Mouse (Mus musculus) heart, embryonic 13.5 days (tissue): ENCODE measurements around the gene Spaca6. TPM values are rescaled to one million over a fixed set of nuclear protein-coding genes. Genes with fewer than 3 reads are reported as not detected.

Experiments
- ATAC-seq: fragments of 200-750 bp; cut with Nextera tagmentation; 2 replicates; pipeline ENCODE4 v1.8.0; 2017; ENCODE audit warnings: moderate TSS enrichment; ENCODE audit not compliant: insufficient number of reproducible peaks, low FRiP score, low TSS enrichment; ENCODE audit errors: extremely low read depth
- H3K27ac ChIP-seq: fragments of 300-500 bp; sonication (generic); replicated peaks from 2 replicates; pipeline ENCODE4 v1.5.1; 2015; ENCODE audit warnings: moderate library complexity, mild to moderate bottlenecking, inconsistent platforms
- H3K27me3 ChIP-seq: fragments of 300-500 bp; sonication (generic); replicated peaks from 2 replicates; pipeline ENCODE4 v1.6.1; 2015; ENCODE audit warnings: mild to moderate bottlenecking, inconsistent platforms
- H3K36me3 ChIP-seq: fragments of 300-500 bp; sonication (generic); 2 replicates; pipeline ENCODE4 v1.6.1; 2015; ENCODE audit warnings: mild to moderate bottlenecking, inconsistent platforms
- H3K4me1 ChIP-seq: fragments of 300-500 bp; sonication (generic); 2 replicates; pipeline ENCODE4 v1.6.1; 2015; ENCODE audit warnings: inconsistent platforms
- H3K4me2 ChIP-seq: fragments of 300-500 bp; sonication (generic); 2 replicates; pipeline ENCODE4 v1.6.1; 2015; ENCODE audit warnings: inconsistent platforms, mild to moderate bottlenecking, moderate library complexity
- H3K4me3 ChIP-seq: fragments of 300-500 bp; sonication (generic); 2 replicates; pipeline ENCODE4 v1.5.1; 2015; ENCODE audit warnings: moderate library complexity, mild to moderate bottlenecking, inconsistent platforms
- H3K9ac ChIP-seq: fragments of 300-500 bp; sonication (generic); 2 replicates; pipeline ENCODE4 v1.6.1; 2015; ENCODE audit warnings: inconsistent platforms, mild to moderate bottlenecking, moderate library complexity
- H3K9me3 ChIP-seq: fragments of 300-500 bp; sonication (generic); 2 replicates; pipeline ENCODE4 v1.6.1; 2016; ENCODE audit warnings: inconsistent platforms
- WGBS: fragments of 180-500 bp; shearing (Covaris S2); methylation state at CpG from one replicate; pipeline ENCODE4 v1.1.7; 2015; ENCODE audit warnings: mixed read lengths; 5-methylcytosine and 5-hydroxymethylcytosine counted together
- polyA plus RNA-seq: library from polyadenylated mRNA; unstranded; fragments of >200 nt; fragmentation: Nextera tagmentation; extraction: Ambion mirVana; gene quantifications from 2 replicates; pipeline ENCODE4 v1.2.1, GENCODE M21; 2015

Spaca6 gene
- 24.2 and 27.0 TPM in 2 replicates for polyA plus RNA-seq

DNA sequence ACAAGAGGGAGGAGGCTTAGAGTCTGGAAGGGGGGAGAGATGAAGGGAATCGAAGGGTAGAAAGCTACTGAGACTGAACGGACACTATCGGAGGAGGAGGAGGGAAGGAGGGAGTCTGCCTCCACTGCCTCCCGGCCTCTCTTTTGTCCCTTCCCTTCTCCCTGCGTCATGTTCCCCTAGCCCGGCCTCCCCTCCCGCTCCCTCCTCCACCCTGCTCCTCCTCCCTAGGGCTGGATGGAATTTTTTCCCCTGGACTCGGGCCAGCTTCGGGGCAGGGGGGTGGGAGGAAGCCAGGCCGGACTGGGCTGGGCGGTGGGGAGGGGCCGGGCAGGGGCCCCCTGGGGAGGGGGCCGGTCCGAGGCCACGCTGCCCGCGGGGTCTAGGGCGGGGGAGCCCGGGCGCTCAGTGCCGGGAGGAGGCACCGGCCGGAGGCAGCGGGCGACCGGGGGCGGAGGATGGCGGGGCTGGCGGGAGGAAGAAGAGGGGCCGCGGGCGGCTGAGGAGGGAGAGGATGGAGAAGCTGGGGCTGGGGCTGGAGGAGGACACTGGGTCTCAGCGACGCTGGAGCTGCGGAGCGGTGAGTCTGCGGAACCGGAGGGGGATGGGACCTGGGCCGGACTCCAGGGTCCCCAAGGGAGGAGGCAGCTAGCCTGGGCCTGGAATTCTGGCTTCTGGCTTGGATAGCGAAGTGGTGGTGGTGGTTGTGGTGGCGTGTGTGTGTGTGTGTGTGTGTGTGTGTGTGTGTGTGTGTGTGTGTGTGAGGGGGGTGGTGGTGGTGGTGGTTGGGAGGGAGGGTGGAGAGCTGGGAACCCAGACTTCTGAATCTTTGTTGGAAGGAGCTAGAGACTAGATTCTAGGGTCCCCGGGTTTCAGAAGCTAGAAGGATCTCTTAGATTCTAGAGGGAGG is at the start of gene Spaca6:
TSS of gene Spaca6 (plus strand) at position 408 of the 907 bp plus-strand sequence.
- Histone ChIP-seq H3K27me3 (no peaks in the 10 kb centered on the region), H3K4me1 (peaks cover 37% of the 10 kb centered on the region), H3K4me2 (peak within 1 kb of the TSS; percentile 84), H3K9me3 (no peaks in the 10 kb centered on the region), H3K9ac (peak within 1 kb of the TSS; percentile 98), H3K36me3 (peaks cover 19% of the 10 kb centered on the region), H3K4me3 (peak within 1 kb of the TSS; percentile 89), H3K27ac (peak within 1 kb of the TSS; percentile 99)
- ATAC-seq: peak; percentile 76
- under 1% methylated on average over 32 of the region's 42 CpGs for WGBS

DNA sequence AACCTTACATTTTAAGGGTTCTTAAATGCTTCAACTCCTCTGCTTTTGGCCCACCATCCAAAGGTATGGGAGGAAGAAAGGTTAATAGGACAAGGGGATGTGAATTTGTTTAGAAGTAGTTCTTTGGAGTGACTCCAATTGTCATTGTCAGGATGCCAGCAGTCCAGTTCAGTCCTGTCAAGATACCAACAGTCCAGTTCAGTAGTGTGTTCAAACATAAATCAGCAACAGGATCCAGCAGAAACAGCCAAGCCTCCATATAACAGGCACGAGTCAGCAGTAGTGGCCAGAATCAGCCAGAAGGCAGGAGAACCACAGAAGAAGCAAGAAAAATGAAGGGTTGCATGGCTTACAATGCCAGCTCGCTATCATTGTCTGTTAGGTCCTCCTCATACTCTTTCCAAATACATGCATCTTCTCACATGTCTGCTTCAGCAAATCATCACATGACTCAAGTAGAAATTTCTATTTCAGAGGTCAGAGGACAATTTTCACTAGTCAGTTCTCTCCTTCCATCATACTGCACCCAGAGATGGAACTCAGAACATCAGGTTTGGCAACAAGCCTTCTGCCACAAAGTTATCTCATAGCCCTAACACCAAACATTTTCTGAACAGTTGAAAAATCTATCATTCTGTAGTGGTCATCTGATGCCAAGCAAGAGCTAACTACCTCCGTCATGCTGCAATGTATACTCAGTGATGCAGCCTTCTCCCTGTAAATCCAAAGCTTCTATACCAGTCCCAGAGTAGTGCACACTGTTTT is 35.9 kb upstream of the Spaca6 start:
- WGBS: 64% methylated on average over 3 of the region's 3 CpGs
- no peak overlapping the region for H3K4me2 ChIP-seq
- no peak overlapping the region for H3K27ac ChIP-seq
- no peak for ATAC-seq
- H3K4me1 ChIP-seq: 0 out of 2 replicates have a peak, but pooled peaks cover 11% of the 10 kb centered on the region
- H3K27me3 ChIP-seq: no peaks in the 10 kb centered on the region
- no peak overlapping the region for H3K4me3 ChIP-seq
- no peak overlapping the region for H3K9ac ChIP-seq
- no peaks in the 10 kb centered on the region for H3K36me3 ChIP-seq
- H3K9me3 ChIP-seq: no peaks in the 10 kb centered on the region

DNA sequence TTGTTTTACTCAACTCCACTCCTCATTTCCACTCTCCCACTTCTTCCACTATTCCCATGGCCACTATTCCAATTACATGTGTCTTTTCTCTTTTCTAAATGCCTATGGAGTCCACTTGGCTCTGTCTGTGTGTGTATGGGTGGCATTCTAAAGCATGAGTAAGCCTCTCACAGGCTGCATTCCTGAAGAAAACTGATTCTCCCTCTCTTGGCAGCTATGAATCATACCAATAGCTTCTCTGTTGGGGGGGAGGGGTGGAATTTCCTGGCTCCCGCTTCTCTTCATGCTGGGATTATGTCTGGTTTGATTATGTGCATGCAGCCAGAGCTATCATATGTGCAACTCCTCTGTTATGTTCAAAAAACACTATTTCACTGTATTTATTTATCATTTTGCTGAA is 34.4 kb upstream of the Spaca6 start:
- Histone ChIP-seq H3K9ac (no peak overlapping the region), H3K4me2 (no peak overlapping the region), H3K4me3 (no peak overlapping the region), H3K27ac (no peak overlapping the region), H3K4me1 (0 out of 2 replicates have a peak, but pooled peaks cover 11% of the 10 kb centered on the region), H3K9me3 (no peaks in the 10 kb centered on the region), H3K27me3 (no peaks in the 10 kb centered on the region), H3K36me3 (no peaks in the 10 kb centered on the region)
- WGBS: 31% methylated on average over 1 of the region's 1 CpGs
- ATAC-seq: no peak

DNA sequence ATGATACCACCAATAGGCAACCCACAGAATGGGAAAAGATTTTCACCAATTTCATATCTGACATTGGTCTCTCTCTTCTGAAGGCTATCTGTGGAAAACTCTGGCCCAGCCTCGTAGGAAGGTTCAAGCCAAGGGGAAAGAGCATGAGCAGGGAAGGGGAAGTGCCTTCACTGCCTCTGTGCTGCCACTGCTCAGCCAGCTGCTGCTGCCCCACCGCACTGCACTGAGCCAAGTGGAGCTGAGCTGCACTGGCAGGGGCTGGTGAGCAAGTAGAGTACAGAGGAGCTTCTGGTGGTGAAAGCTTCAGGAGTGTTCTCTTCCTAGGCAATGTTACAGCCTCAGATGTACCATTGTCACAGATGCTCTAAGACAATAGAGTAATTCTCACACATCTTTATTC is 31.4 kb upstream of the Spaca6 start:
- H3K27ac ChIP-seq: no peak overlapping the region
- ATAC-seq: no peak
- H3K4me1 ChIP-seq: 0 out of 2 replicates have a peak, but pooled peaks cover 11% of the 10 kb centered on the region
- 45% methylated on average over 2 of the region's 2 CpGs for WGBS
- no peaks in the 10 kb centered on the region for H3K27me3 ChIP-seq
- no peak overlapping the region for H3K4me2 ChIP-seq
- no peak overlapping the region for H3K4me3 ChIP-seq
- H3K9me3 ChIP-seq: no peaks in the 10 kb centered on the region
- H3K36me3 ChIP-seq: no peaks in the 10 kb centered on the region
- H3K9ac ChIP-seq: no peak overlapping the region

DNA sequence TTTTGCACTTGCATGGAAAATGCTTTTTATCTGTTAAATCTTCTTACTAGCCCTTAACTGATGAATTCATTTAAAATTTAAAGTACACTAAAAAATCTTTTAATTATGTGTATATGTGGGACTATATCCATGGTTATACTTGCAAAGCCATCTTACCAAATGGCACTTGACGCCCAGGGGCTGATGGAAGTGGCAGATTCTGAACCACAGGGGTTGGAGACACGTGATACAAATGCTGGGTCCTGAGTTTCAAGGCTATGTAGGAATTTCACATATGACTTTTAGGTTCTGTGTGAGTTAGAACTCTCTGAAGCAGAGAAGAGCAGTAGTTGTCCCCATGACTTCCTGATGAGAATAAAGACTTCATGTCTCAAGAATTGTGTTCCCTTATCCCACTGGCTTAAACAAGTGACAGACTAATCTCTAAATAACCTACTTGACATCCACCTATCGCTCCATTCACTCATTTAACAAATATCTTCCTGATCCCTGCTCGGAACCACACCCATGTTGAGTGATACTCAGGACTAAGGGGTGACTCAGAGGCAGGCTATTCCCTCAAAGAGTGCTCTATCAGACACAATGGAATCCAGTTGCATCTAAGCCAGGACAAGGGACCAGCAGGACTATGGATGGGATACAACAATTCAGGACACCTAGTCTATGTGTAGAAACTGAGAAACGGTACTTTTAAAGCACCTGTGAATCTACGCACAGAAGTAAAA is 3.2 kb upstream of the Spaca6 start:
- no peak for ATAC-seq
- Histone ChIP-seq H3K27me3 (no peaks in the 10 kb centered on the region), H3K9me3 (no peaks in the 10 kb centered on the region), H3K9ac (no peak overlapping the region), H3K4me3 (no peak overlapping the region), H3K36me3 (no peaks in the 10 kb centered on the region), H3K27ac (no peak overlapping the region), H3K4me2 (no peak overlapping the region), H3K4me1 (peaks cover 6% of the 10 kb centered on the region)
- WGBS: 67% methylated on average over 6 of the region's 6 CpGs

GRCm38 (mm10) chr17:17825921-17826591 is 902 bp upstream of the Spaca6 start:
- Histone ChIP-seq H3K4me3 (peak overlapping the region; percentile 89), H3K27ac (peak overlapping the region; percentile 99), H3K27me3 (no peaks in the 10 kb centered on the region), H3K4me2 (peak overlapping the region; percentile 84), H3K36me3 (peaks cover 9% of the 10 kb centered on the region), H3K4me1 (peaks cover 27% of the 10 kb centered on the region), H3K9ac (peak overlapping the region; percentile 98), H3K9me3 (no peaks in the 10 kb centered on the region)
- peak; percentile 11; the same call in 1 of the 2 replicates for ATAC-seq
- WGBS: 1% methylated on average over 20 of the region's 22 CpGs

- Histone ChIP-seq H3K27me3 (no peaks in the 10 kb centered on the region), H3K27ac (peak overlapping the region; percentile 99), H3K4me1 (peaks cover 44% of the 10 kb centered on the region), H3K9me3 (no peaks in the 10 kb centered on the region), H3K9ac (peak overlapping the region; percentile 98), H3K4me3 (peak overlapping the region; percentile 89), H3K36me3 (peaks cover 26% of the 10 kb centered on the region), H3K4me2 (peak overlapping the region; percentile 84)
- peak; percentile 15; the same call in 1 of the 2 replicates for ATAC-seq
- WGBS: 2% methylated on average over 12 of the region's 13 CpGs
Observed at GRCm38 (mm10) chr17:17827658-17828190, 766 bp downstream of the Spaca6 start.

GRCm38 (mm10) chr17:17828191-17828981 is 1.4 kb downstream of the Spaca6 start:
- H3K27me3 ChIP-seq: no peaks in the 10 kb centered on the region
- H3K4me1 ChIP-seq: peaks cover 51% of the 10 kb centered on the region
- no peaks in the 10 kb centered on the region for H3K9me3 ChIP-seq
- H3K27ac ChIP-seq: peak overlapping the region; percentile 99
- 2% methylated on average over 8 of the region's 15 CpGs for WGBS
- peak overlapping the region; percentile 98 for H3K9ac ChIP-seq
- H3K4me3 ChIP-seq: peak overlapping the region; percentile 89
- peaks cover 33% of the 10 kb centered on the region for H3K36me3 ChIP-seq
- peak overlapping the region; percentile 84 for H3K4me2 ChIP-seq
- peak; percentile 26; the same call in 1 of the 2 replicates for ATAC-seq

GRCm38 (mm10) chr17:17829052-17829785 is 2.3 kb downstream of the Spaca6 start:
- ATAC-seq: no peak
- Histone ChIP-seq H3K4me3 (peak overlapping the region; percentile 89), H3K4me2 (peak overlapping the region; percentile 84), H3K9ac (peak overlapping the region; percentile 98), H3K27ac (peak overlapping the region; percentile 99), H3K4me1 (peaks cover 59% of the 10 kb centered on the region), H3K9me3 (no peaks in the 10 kb centered on the region), H3K27me3 (no peaks in the 10 kb centered on the region), H3K36me3 (peaks cover 41% of the 10 kb centered on the region)
- 3% methylated on average over 6 of the region's 6 CpGs for WGBS
